Mouse (Mus musculus) kidney, adult 2 months (tissue): Measurements from ENCODE around the gene Samd4b.

Source experiments
- CTCF ChIP-seq: fragments of 200-500 bp; conservative IDR thresholded peaks from 2 replicates; pipeline ENCODE4 v1.5.1; 2011; ENCODE audit warnings: low read depth, mild to moderate bottlenecking, control low read depth, low read length, moderate library complexity, mixed read lengths; ENCODE audit not compliant: insufficient read depth, insufficient read length
- POLR2A ChIP-seq: fragments of 200-500 bp; IDR thresholded peaks from one replicate; pipeline ENCODE4 v1.6.1; 2011; ENCODE audit warnings: low read depth, low read length, control low read depth

DNA sequence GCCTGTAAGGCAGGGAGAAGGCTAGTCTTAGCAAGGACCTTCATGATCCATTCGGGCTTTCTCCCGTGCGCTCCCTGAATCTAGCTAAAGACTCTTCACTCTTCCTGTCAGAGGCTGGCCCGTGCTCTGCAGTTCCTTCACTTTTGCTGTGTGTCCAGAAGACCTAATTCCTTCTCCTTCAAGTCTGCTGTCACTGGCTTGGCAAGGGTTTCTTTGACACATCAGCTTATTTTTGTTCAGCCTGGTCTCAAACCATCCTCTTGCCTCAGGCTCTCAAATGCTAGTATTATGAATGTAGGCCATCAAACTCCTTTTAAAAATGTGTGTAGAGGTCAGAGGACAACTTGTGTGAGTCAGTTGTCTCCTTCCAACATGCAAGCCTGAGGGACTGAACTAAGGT is 214.3 kb downstream of the Samd4b start:
- no peak for TF ChIP-seq POLR2A
- TF ChIP-seq CTCF = no peak
